Mouse (Mus musculus): ENCODE measurements around the gene Rab26. TPM values are rescaled to one million over a fixed set of nuclear protein-coding genes. Genes with fewer than 3 reads are reported as not detected.

Rab26 gene
- polyA plus RNA-seq, 1 experiment from 2014 or later: 1.9 TPM

DNA sequence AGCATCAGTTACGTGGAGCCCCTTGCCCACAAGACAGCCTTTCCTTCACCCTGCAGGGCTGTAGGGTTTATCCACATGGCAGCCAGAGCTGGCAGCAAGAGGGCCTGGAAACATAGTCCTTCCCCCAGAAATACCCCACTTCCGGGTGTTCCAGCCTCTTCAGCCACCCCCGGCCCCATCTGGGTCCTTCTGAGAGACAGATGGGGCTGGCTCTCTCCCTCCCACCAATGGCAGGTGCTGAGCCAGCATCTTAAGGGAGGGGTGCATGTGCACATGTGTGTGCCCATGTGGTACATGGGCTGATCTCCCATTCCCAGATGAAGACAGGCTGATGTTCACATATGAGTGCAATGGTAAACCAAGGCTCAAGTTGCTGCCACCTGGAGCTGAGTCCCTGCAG, 38.6 kb downstream of the Rab26 start:
- ATAC-seq (ENCODE audit: insufficient number of reproducible peaks, insufficient read depth, low FRiP score, low read depth): no peak
- Histone ChIP-seq H3K27ac (replicated peaks in 1 of 2; ENCODE audit: control insufficient read depth in 1 of 2, insufficient read depth in 1 of 2, low read depth in 2 of 2, low read length in 2 of 2) (no peak overlapping the region), H3K9ac (ENCODE audit: low read length) (no peak overlapping the region), H3K4me1 (ENCODE audit: control insufficient read depth in 2 of 2, insufficient read depth in 2 of 2, low read length in 2 of 2) (no peaks in the 10 kb centered on the region), H3K9me3 (ENCODE audit: control insufficient read depth, low read length) (no peaks in the 10 kb centered on the region), H3K4me2 (ENCODE audit: low read length) (no peak overlapping the region), H3K27me3 (ENCODE audit: control insufficient read depth, insufficient read depth, low read length) (peaks cover 7% of the 10 kb centered on the region), H3K36me3 (ENCODE audit: control insufficient read depth, insufficient read depth, low read length) (no peaks in the 10 kb centered on the region), H3K4me3 (ENCODE audit: control insufficient read depth in 1 of 2, insufficient read depth in 1 of 2, low read depth in 1 of 2, low read length in 2 of 2) (no peak overlapping the region)
- WGBS: 73% methylated on average over 3 of the region's 3 CpGs

- Histone ChIP-seq H3K4me2 (ENCODE audit: low read length) (no peak overlapping the region), H3K4me1 (ENCODE audit: control insufficient read depth in 2 of 2, insufficient read depth in 2 of 2, low read length in 2 of 2) (no peaks in the 10 kb centered on the region), H3K27ac (replicated peaks in 1 of 2; ENCODE audit: control insufficient read depth in 1 of 2, insufficient read depth in 1 of 2, low read depth in 2 of 2, low read length in 2 of 2) (no peak overlapping the region), H3K36me3 (ENCODE audit: control insufficient read depth, insufficient read depth, low read length) (no peaks in the 10 kb centered on the region), H3K9me3 (ENCODE audit: control insufficient read depth, low read length) (no peaks in the 10 kb centered on the region), H3K9ac (ENCODE audit: low read length) (no peak overlapping the region), H3K4me3 (ENCODE audit: control insufficient read depth in 1 of 2, insufficient read depth in 1 of 2, low read depth in 1 of 2, low read length in 2 of 2) (no peak overlapping the region), H3K27me3 (ENCODE audit: control insufficient read depth, insufficient read depth, low read length) (peaks cover 14% of the 10 kb centered on the region)
- WGBS: 40% methylated on average over 2 of the region's 2 CpGs
- ATAC-seq (ENCODE audit: insufficient number of reproducible peaks, insufficient read depth, low FRiP score, low read depth): no peak
These were observed 39.2 kb downstream of the Rab26 start for GRCm38 (mm10) chr17:24494627-24495335.

DNA sequence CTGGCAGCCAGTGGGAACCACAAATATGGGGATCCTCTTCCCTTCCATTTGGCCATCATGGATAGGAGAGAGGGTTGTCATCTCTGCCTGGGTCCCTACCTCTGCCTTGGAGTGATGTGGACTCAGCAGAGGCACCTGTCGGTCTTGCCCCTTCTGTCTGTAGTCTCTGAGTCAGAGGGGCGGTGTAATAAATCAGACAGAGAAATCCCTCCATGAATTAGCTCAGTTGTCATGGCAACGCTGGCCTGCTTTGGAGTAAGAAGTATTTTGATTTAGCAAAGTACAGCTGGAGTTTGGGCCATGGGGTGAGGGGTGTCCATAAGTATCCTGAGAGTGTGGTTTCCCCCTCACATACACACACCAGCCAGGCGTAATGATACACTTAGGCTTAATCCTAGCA, 43.6 kb downstream of the Rab26 start:
- ATAC-seq (ENCODE audit: insufficient number of reproducible peaks, insufficient read depth, low FRiP score, low read depth): no peak
- Histone ChIP-seq H3K4me2 (ENCODE audit: low read length) (no peak overlapping the region), H3K27me3 (ENCODE audit: control insufficient read depth, insufficient read depth, low read length) (peaks cover 41% of the 10 kb centered on the region), H3K9me3 (ENCODE audit: control insufficient read depth, low read length) (no peaks in the 10 kb centered on the region), H3K27ac (replicated peaks in 1 of 2; ENCODE audit: control insufficient read depth in 1 of 2, insufficient read depth in 1 of 2, low read depth in 2 of 2, low read length in 2 of 2) (no peak overlapping the region), H3K9ac (ENCODE audit: low read length) (no peak overlapping the region), H3K36me3 (ENCODE audit: control insufficient read depth, insufficient read depth, low read length) (no peaks in the 10 kb centered on the region), H3K4me3 (ENCODE audit: control insufficient read depth in 1 of 2, insufficient read depth in 1 of 2, low read depth in 1 of 2, low read length in 2 of 2) (no peak overlapping the region), H3K4me1 (ENCODE audit: control insufficient read depth in 2 of 2, insufficient read depth in 2 of 2, low read length in 2 of 2) (peaks cover 4 to 14% of the 10 kb centered on the region in 2 experiments; a peak in 3 of 4 replicates)
- WGBS: 86% methylated on average over 4 of the region's 4 CpGs

- Histone ChIP-seq H3K4me2 (ENCODE audit: low read length) (peak overlapping the region; percentile 98), H3K4me3 (ENCODE audit: control insufficient read depth in 1 of 2, insufficient read depth in 1 of 2, low read depth in 1 of 2, low read length in 2 of 2) (peak overlapping the region; percentile 52 to 55), H3K9ac (ENCODE audit: low read length) (peak overlapping the region; percentile 71), H3K9me3 (ENCODE audit: control insufficient read depth, low read length) (no peaks in the 10 kb centered on the region), H3K36me3 (ENCODE audit: control insufficient read depth, insufficient read depth, low read length) (no peaks in the 10 kb centered on the region), H3K27me3 (ENCODE audit: control insufficient read depth, insufficient read depth, low read length) (peaks cover 41% of the 10 kb centered on the region), H3K4me1 (ENCODE audit: control insufficient read depth in 2 of 2, insufficient read depth in 2 of 2, low read length in 2 of 2) (peaks cover 7 to 17% of the 10 kb centered on the region in 2 experiments; a peak in 3 of 4 replicates), H3K27ac (replicated peaks in 1 of 2; ENCODE audit: control insufficient read depth in 1 of 2, insufficient read depth in 1 of 2, low read depth in 2 of 2, low read length in 2 of 2) (no peak overlapping the region)
- ATAC-seq (ENCODE audit: insufficient number of reproducible peaks, insufficient read depth, low FRiP score, low read depth): no peak
- 25% methylated on average over 19 of the region's 19 CpGs for WGBS
These were observed 44.6 kb downstream of the Rab26 start for GRCm38 (mm10) chr17:24489265-24490030.

DNA sequence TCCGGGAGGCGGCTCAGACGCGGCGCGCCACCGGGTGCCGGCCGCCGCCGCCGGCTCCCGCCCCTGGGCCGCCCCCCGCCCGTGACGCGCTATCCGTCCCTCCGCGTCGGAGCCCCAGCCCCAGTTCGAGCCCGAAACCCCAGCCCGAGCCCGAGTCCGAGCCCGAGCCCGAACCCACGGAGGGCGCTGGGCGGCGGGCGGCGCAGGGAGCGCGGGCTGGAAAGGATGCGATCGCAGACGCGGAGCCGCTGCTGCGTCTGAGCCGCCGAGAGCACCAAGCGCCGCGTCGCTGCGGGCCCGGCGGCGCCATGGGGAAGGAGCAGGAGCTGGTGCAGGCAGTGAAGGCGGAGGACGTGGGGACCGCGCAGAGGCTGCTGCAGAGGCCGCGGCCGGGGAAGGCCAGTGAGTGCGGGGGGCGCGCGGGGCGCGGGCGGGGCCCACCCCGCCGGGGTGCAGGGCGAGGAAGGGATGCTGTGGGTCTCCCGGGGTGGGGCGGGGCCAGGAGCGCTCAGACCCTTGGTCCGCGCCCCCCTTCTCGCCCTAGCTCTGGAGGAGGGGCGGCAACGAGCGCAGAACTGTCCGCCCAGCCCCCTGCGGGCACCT, 45.2 kb downstream of the Rab26 start:
- Histone ChIP-seq H3K36me3 (ENCODE audit: control insufficient read depth, insufficient read depth, low read length) (no peaks in the 10 kb centered on the region), H3K9me3 (ENCODE audit: control insufficient read depth, low read length) (no peaks in the 10 kb centered on the region), H3K27me3 (ENCODE audit: control insufficient read depth, insufficient read depth, low read length) (peaks cover 41% of the 10 kb centered on the region), H3K4me2 (ENCODE audit: low read length) (peak overlapping the region; percentile 98), H3K4me3 (ENCODE audit: control insufficient read depth in 1 of 2, insufficient read depth in 1 of 2, low read depth in 1 of 2, low read length in 2 of 2) (peak overlapping the region; percentile 52 to 55), H3K4me1 (ENCODE audit: control insufficient read depth in 2 of 2, insufficient read depth in 2 of 2, low read length in 2 of 2) (peaks cover 7 to 17% of the 10 kb centered on the region in 2 experiments; a peak in 3 of 4 replicates), H3K9ac (ENCODE audit: low read length) (peak overlapping the region; percentile 71), H3K27ac (replicated peaks in 1 of 2; ENCODE audit: control insufficient read depth in 1 of 2, insufficient read depth in 1 of 2, low read depth in 2 of 2, low read length in 2 of 2) (no peak overlapping the region)
- ATAC-seq (ENCODE audit: insufficient number of reproducible peaks, insufficient read depth, low FRiP score, low read depth): no peak; the same call in 1 of the 2 replicates
- under 1% methylated on average over 57 of the region's 81 CpGs for WGBS

- Histone ChIP-seq H3K27me3 (ENCODE audit: control insufficient read depth, insufficient read depth, low read length) (peaks cover 41% of the 10 kb centered on the region), H3K4me2 (ENCODE audit: low read length) (peak within 1 kb of the TSS; percentile 98), H3K9me3 (ENCODE audit: control insufficient read depth, low read length) (no peaks in the 10 kb centered on the region), H3K27ac (replicated peaks in 1 of 2; ENCODE audit: control insufficient read depth in 1 of 2, insufficient read depth in 1 of 2, low read depth in 2 of 2, low read length in 2 of 2) (no peak within 1 kb of the TSS), H3K9ac (ENCODE audit: low read length) (peak within 1 kb of the TSS; percentile 71), H3K4me3 (ENCODE audit: control insufficient read depth in 1 of 2, insufficient read depth in 1 of 2, low read depth in 1 of 2, low read length in 2 of 2) (peak within 1 kb of the TSS; percentile 52 to 55), H3K36me3 (ENCODE audit: control insufficient read depth, insufficient read depth, low read length) (no peaks in the 10 kb centered on the region), H3K4me1 (ENCODE audit: control insufficient read depth in 2 of 2, insufficient read depth in 2 of 2, low read length in 2 of 2) (peaks cover 7 to 17% of the 10 kb centered on the region in 2 experiments; a peak in 3 of 4 replicates)
- WGBS: under 1% methylated on average over 45 of the region's 45 CpGs
- peak; percentile 44; the same call in 1 of the 2 replicates for ATAC-seq (ENCODE audit: insufficient number of reproducible peaks, insufficient read depth, low FRiP score, low read depth)
These were observed 45.8 kb downstream of the Rab26 start, which contains the start of gene Caskin1 for GRCm38 (mm10) chr17:24488186-24488661. Caskin1 (plus strand) TSS chr17:24488601.

- whole genome bisulfite sequencing: 38% methylated on average over 11 of the region's 11 CpGs
- Histone ChIP-seq H3K27ac (replicated peaks in 1 of 2; ENCODE audit: control insufficient read depth in 1 of 2, insufficient read depth in 1 of 2, low read depth in 2 of 2, low read length in 2 of 2) (no peak overlapping the region), H3K4me3 (ENCODE audit: control insufficient read depth in 1 of 2, insufficient read depth in 1 of 2, low read depth in 1 of 2, low read length in 2 of 2) (no peak overlapping the region), H3K27me3 (ENCODE audit: control insufficient read depth, insufficient read depth, low read length) (peaks cover 32% of the 10 kb centered on the region), H3K4me1 (ENCODE audit: control insufficient read depth in 2 of 2, insufficient read depth in 2 of 2, low read length in 2 of 2) (peaks cover 7 to 17% of the 10 kb centered on the region in 2 experiments; a peak in 3 of 4 replicates), H3K9me3 (ENCODE audit: control insufficient read depth, low read length) (no peaks in the 10 kb centered on the region), H3K4me2 (ENCODE audit: low read length) (no peak overlapping the region), H3K36me3 (ENCODE audit: control insufficient read depth, insufficient read depth, low read length) (no peaks in the 10 kb centered on the region), H3K9ac (ENCODE audit: low read length) (no peak overlapping the region)
- ATAC-seq (ENCODE audit: insufficient number of reproducible peaks, insufficient read depth, low FRiP score, low read depth): no peak
These were observed 48.7 kb downstream of the Rab26 start for GRCm38 (mm10) chr17:24485090-24485860.

Measured in heart, embryonic 14.5 days (tissue).